Mouse (Mus musculus): ENCODE measurements around the gene Tom1l2.

GRCm38 (mm10) chr11:60256713-60257112 lies 96.0 kb downstream of the Tom1l2 start:
- TF ChIP-seq CTCF (conservative IDR thresholded peaks at IDR 0.05; ENCODE audit: insufficient read depth, insufficient read length, low read depth, low read length) (no peak), POLR2A (IDR thresholded peaks at IDR 0.05; ENCODE audit: low read depth, low read length) (no peak)
